Mouse (Mus musculus) liver, embryonic 14.5 days (tissue): ENCODE data around the gene Hif3a.

Experiments used
- CTCF ChIP-seq: IDR thresholded peaks from 2 replicates; pipeline ENCODE4 v1.5.1; 2016; ENCODE audit warnings: antibody characterized with exemption, low read depth, control low read depth
- EP300 ChIP-seq: IDR thresholded peaks from 2 replicates; pipeline ENCODE4 v1.6.1; 2016; ENCODE audit warnings: antibody characterized with exemption, low read depth

GRCm38 (mm10) chr7:17015381-17015780 lies 46.8 kb downstream of the Hif3a start:
- TF ChIP-seq CTCF (peak; percentile 25; the same call in 1 of the 2 replicates), EP300 (no peak)
